Comparison of ENCODE assay signal across 12 mouse cellular contexts in the genomic region with DNA sequence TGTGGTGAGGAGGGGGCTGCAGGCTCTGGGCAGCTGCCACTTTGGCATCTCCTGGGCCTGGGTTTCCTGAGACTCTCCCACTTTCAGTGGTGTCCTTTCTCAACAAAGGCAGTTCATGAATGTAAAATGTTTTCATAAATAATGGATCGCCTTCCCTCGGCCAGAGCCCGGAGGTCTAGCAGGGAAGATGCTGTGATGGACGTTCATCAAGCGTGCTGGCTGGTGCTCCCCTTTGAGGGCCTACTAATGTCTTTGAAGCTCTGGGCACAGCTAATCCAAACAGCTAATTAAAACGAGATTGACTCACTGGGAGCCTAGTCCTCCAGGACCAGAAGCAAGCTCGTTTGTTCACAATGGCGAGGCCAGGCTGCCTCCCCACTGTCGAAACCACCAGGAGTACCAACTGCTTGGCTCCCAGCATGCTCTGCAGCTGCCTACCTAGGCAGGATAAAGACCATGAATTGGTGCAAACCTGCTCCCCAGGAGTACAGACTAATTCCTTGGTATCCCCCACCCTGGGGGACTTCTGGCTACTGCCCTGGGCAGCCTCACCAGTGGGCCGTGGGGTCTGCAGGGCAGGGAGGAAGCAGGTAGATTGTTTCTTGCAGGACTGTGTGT. TPM values are rescaled to one million over a fixed set of nuclear protein-coding genes. Genes with fewer than 3 reads are reported as not detected.
A peak's percentile ranks its signal among the peaks of the same experiment; 100 is the strongest.
DNase-seq lines count a peak whose midpoint lies in the region; ATAC-seq and TF ChIP-seq lines count a peak whose summit lies in the region.
"Had no signal": no experiment of that assay in that cellular context is flagged by ENCODE, and none has a peak within 500 bp of the region (broad histone marks: within the 10 kb centered on the region; RNA-seq: fewer than 3 reads in every experiment).

No protein-coding gene starts in this region.

- no peaks in the 10 kb centered on the region for H3K9me3 ChIP-seq in liver, embryonic 12.5 days (replicated peaks)
- H3K9me3 ChIP-seq in liver, postnatal 0 days (ENCODE audit: low read length): no peaks in the 10 kb centered on the region
- H3K9me3 ChIP-seq in midbrain, embryonic 10.5 days (replicated peaks): no peaks in the 10 kb centered on the region
- H3K9me3 ChIP-seq in lung, postnatal 0 days (ENCODE audit: low read length): no peaks in the 10 kb centered on the region
- H3K9me3 ChIP-seq: embryonic facial prominence, embryonic 15.5 days had no signal

- no peaks in the 10 kb centered on the region; the same call in 1 of the 2 replicates for H3K27me3 ChIP-seq in liver, embryonic 12.5 days (replicated peaks)
- H3K27me3 ChIP-seq in liver, postnatal 0 days (ENCODE audit: insufficient read depth, low read length): no peaks in the 10 kb centered on the region
- no peaks in the 10 kb centered on the region for H3K27me3 ChIP-seq in midbrain, embryonic 10.5 days (ENCODE audit: low read depth, poor library complexity, severe bottlenecking)
- no peaks in the 10 kb centered on the region for H3K27me3 ChIP-seq in lung, postnatal 0 days (replicated peaks; ENCODE audit: insufficient read depth, low read length)
- H3K27me3 ChIP-seq: embryonic facial prominence, embryonic 15.5 days had no signal

- no peak for TF ChIP-seq CTCF in liver, postnatal 0 days (IDR thresholded peaks at IDR 0.05; ENCODE audit: low read depth)
- no peak for TF ChIP-seq CTCF in lung, postnatal 0 days (IDR thresholded peaks at IDR 0.05)

- no peak overlapping the region for H3K4me3 ChIP-seq in liver, embryonic 12.5 days
- no peak overlapping the region for H3K4me3 ChIP-seq in liver, postnatal 0 days (ENCODE audit: low read depth, low read length)
- no peak overlapping the region for H3K4me3 ChIP-seq in midbrain, embryonic 10.5 days
- no peak overlapping the region for H3K4me3 ChIP-seq in lung, postnatal 0 days (ENCODE audit: low read depth, low read length)
- H3K4me3 ChIP-seq: embryonic facial prominence, embryonic 15.5 days had no signal

- ATAC-seq in liver, embryonic 12.5 days: no peak
- ATAC-seq in liver, postnatal 0 days: no peak
- ATAC-seq in inflammation-experienced regulatory T-cells, adult 6 months: no peak
- ATAC-seq in lung, postnatal 0 days: no peak

- no peak for TF ChIP-seq EP300 in liver, postnatal 0 days (IDR thresholded peaks at IDR 0.05; ENCODE audit: low read depth)
- TF ChIP-seq EP300 in lung, postnatal 0 days (IDR thresholded peaks at IDR 0.05): no peak

- WGBS in liver, embryonic 12.5 days (ENCODE audit: insufficient replicate concordance): 73% methylated on average over 10 of the region's 10 CpGs
- WGBS in liver, postnatal 0 days (ENCODE audit: insufficient replicate concordance): 81% methylated on average over 10 of the region's 10 CpGs
- WGBS in midbrain, embryonic 10.5 days: 37% methylated on average over 10 of the region's 10 CpGs
- WGBS in lung, postnatal 0 days: 62% methylated on average over 9 of the region's 10 CpGs

- no peak overlapping the region for H3K9ac ChIP-seq in liver, embryonic 12.5 days
- H3K9ac ChIP-seq in liver, postnatal 0 days (replicated peaks): no peak overlapping the region
- H3K9ac ChIP-seq in lung, postnatal 0 days (replicated peaks; ENCODE audit: low read depth): no peak overlapping the region
- H3K9ac ChIP-seq: embryonic facial prominence, embryonic 15.5 days; lung, embryonic 14.5 days had no signal

- H3K4me1 ChIP-seq in liver, embryonic 12.5 days: peaks cover 42% of the 10 kb centered on the region
- no peaks in the 10 kb centered on the region for H3K4me1 ChIP-seq in liver, postnatal 0 days (ENCODE audit: insufficient read depth)
- H3K4me1 ChIP-seq in midbrain, embryonic 10.5 days: peaks cover 40% of the 10 kb centered on the region
- no peaks in the 10 kb centered on the region for H3K4me1 ChIP-seq in lung, postnatal 0 days (ENCODE audit: insufficient read depth, low read depth, low read length)

- H3K4me2 ChIP-seq in liver, embryonic 12.5 days: no peak overlapping the region
- no peak overlapping the region for H3K4me2 ChIP-seq in liver, postnatal 0 days (ENCODE audit: low read depth, low read length)
- H3K4me2 ChIP-seq in lung, postnatal 0 days (replicated peaks; ENCODE audit: low read depth, low read length): no peak overlapping the region
- H3K4me2 ChIP-seq: embryonic facial prominence, embryonic 15.5 days; lung, embryonic 14.5 days had no signal

- DNase-seq in cerebellum, adult 9-10 months: peak; percentile 58
- DNase-seq in cerebellum, adult 11 months: no peak
- DNase-seq in liver, postnatal 0 days: no peak
- DNase-seq in midbrain, embryonic 10.5 days (ENCODE audit: low spot score): no peak
- no peak for DNase-seq in thymus, adult 18-20 months
- no peak for DNase-seq in lung, postnatal 0 days (ENCODE audit: low spot score)
- DNase-seq: cerebellum, postnatal 36 days; heart, postnatal 4 days; lung, embryonic 14.5 days had no signal

- peaks cover 55% of the 10 kb centered on the region for H3K36me3 ChIP-seq in liver, embryonic 12.5 days
- H3K36me3 ChIP-seq in liver, postnatal 0 days (replicated peaks; ENCODE audit: insufficient read depth, low read length): peaks cover 20% of the 10 kb centered on the region
- H3K36me3 ChIP-seq in midbrain, embryonic 10.5 days: peaks cover 53% of the 10 kb centered on the region
- peaks cover 10% of the 10 kb centered on the region for H3K36me3 ChIP-seq in lung, postnatal 0 days (ENCODE audit: insufficient read depth, low read length)

- H3K27ac ChIP-seq in liver, embryonic 12.5 days: 0 out of 2 replicates have a peak overlapping the region, but pooled peaks have one; percentile 5
- no peak overlapping the region for H3K27ac ChIP-seq in liver, postnatal 0 days (ENCODE audit: low read depth)
- peak overlapping the region; percentile 69 for H3K27ac ChIP-seq in midbrain, embryonic 10.5 days (replicated peaks)
- H3K27ac ChIP-seq in lung, postnatal 0 days (ENCODE audit: low read length): no peak overlapping the region
- H3K27ac ChIP-seq: embryonic facial prominence, embryonic 15.5 days had no signal

RNA-seq across cellular contexts. Expression of a gene that starts 36.9 kb away (rescaled TPM):
- polyA plus RNA-seq in liver, embryonic 12.5 days (2016; fragmentation: Nextera tagmentation; extraction: Ambion mirVana): 1.5 and 2.0 TPM in 2 replicates
- 4.5 and 4.6 TPM in 2 replicates for polyA plus RNA-seq in liver, postnatal 0 days (2015; fragmentation: Nextera tagmentation; extraction: Ambion mirVana)
- polyA plus RNA-seq in midbrain, embryonic 10.5 days (2016; fragmentation: Nextera tagmentation; extraction: Ambion mirVana): 0.82 and 0.90 TPM in 2 replicates
- polyA plus RNA-seq in inflammation-experienced regulatory T-cells, adult 6 months (2017; shearing (Covaris generic)): 1 to 10 TPM; 3.2 to 6.1 (median 5.5) TPM
- 1.5 and 1.6 TPM in 2 replicates for polyA plus RNA-seq in lung, postnatal 0 days (2015; fragmentation: Nextera tagmentation; extraction: Ambion mirVana)

Comparison
In these comparisons a context has a peak if more than half of its experiments do, and no peak if none do; other contexts are left out.
1. H3K27ac ChIP-seq: peak in liver, embryonic 12.5 days (single experiment) and midbrain, embryonic 10.5 days (single experiment); none in liver, postnatal 0 days (single experiment) and lung, postnatal 0 days (single experiment).